In the genomic region with DNA sequence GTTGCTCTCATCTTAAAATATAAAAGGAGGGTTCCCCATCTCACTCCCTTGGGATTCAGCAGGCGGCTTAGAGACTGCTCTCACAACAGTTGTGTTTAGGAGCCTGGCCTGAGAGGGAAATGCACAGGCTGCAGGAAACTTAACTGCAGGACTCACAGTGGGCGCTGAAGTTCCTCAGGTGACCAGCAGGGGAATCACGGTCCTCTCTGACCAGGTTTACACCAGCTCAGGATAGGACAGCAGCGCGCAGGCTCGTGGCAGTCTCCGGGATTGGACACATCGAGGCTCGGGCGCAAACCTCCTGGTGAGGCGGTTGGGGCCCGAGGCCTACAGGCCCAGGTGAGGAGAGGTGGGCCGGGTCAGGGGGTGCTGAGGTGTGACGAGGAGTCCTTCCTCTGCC, we compare ENCODE assay signal across 11 mouse cellular contexts. TPM values are rescaled to one million over a fixed set of nuclear protein-coding genes. Genes with fewer than 3 reads are reported as not detected.
A peak's percentile ranks its signal among the peaks of the same experiment; 100 is the strongest.
DNase-seq lines count a peak whose midpoint lies in the region; ATAC-seq lines count a peak whose summit lies in the region.
"Had no signal": no experiment of that assay in that cellular context is flagged by ENCODE, and none has a peak within 500 bp of the region (broad histone marks: within the 10 kb centered on the region; RNA-seq: fewer than 3 reads in every experiment).

A gene (plus strand): TSS at position 257 of the 400 bp plus-strand sequence.

- H3K36me3 ChIP-seq in hindbrain, embryonic 10.5 days = no peaks in the 10 kb centered on the region
- H3K36me3 ChIP-seq in hindbrain, embryonic 12.5 days = no peaks in the 10 kb centered on the region
- H3K36me3 ChIP-seq in kidney, embryonic 16.5 days (ENCODE audit: insufficient read depth, low read length) = no peaks in the 10 kb centered on the region
- H3K36me3 ChIP-seq: embryonic facial prominence, embryonic 15.5 days had no signal

- no peak for ATAC-seq in hindbrain, embryonic 12.5 days (ENCODE audit: low FRiP score)
- ATAC-seq in kidney, embryonic 16.5 days (ENCODE audit: low FRiP score, low TSS enrichment) = peak; percentile 39; the same call in 1 of the 2 replicates

- no peak within 1 kb of the TSS for H3K4me2 ChIP-seq in hindbrain, embryonic 12.5 days (replicated peaks)
- H3K4me2 ChIP-seq in kidney, embryonic 16.5 days (replicated peaks; ENCODE audit: low read depth, low read length) = no peak within 1 kb of the TSS
- H3K4me2 ChIP-seq: embryonic facial prominence, embryonic 15.5 days had no signal

- no peak within 1 kb of the TSS for H3K9ac ChIP-seq in hindbrain, embryonic 12.5 days
- H3K9ac ChIP-seq in kidney, embryonic 16.5 days (replicated peaks; ENCODE audit: low read length) = no peak within 1 kb of the TSS
- H3K9ac ChIP-seq: embryonic facial prominence, embryonic 15.5 days had no signal

- no peaks in the 10 kb centered on the region for H3K27me3 ChIP-seq in hindbrain, embryonic 10.5 days (ENCODE audit: insufficient read depth, poor library complexity, severe bottlenecking)
- H3K27me3 ChIP-seq in hindbrain, embryonic 12.5 days = no peaks in the 10 kb centered on the region
- H3K27me3 ChIP-seq in kidney, embryonic 16.5 days (ENCODE audit: insufficient read depth, low read length) = no peaks in the 10 kb centered on the region
- H3K27me3 ChIP-seq: embryonic facial prominence, embryonic 15.5 days; megakaryocyte, embryonic 14.5 days had no signal

- no peak within 1 kb of the TSS for H3K27ac ChIP-seq in hindbrain, embryonic 10.5 days
- no peak within 1 kb of the TSS for H3K27ac ChIP-seq in hindbrain, embryonic 12.5 days
- no peak within 1 kb of the TSS for H3K27ac ChIP-seq in kidney, embryonic 16.5 days (ENCODE audit: low read length)
- H3K27ac ChIP-seq: embryonic facial prominence, embryonic 15.5 days had no signal

- no peaks in the 10 kb centered on the region; the same call in 1 of the 2 replicates for H3K9me3 ChIP-seq in hindbrain, embryonic 10.5 days
- no peaks in the 10 kb centered on the region for H3K9me3 ChIP-seq in hindbrain, embryonic 12.5 days (replicated peaks)
- no peaks in the 10 kb centered on the region; the same call in 1 of the 2 replicates for H3K9me3 ChIP-seq in kidney, embryonic 16.5 days (ENCODE audit: low read length)
- H3K9me3 ChIP-seq: embryonic facial prominence, embryonic 15.5 days had no signal

- no peak within 1 kb of the TSS for H3K4me3 ChIP-seq in hindbrain, embryonic 10.5 days
- no peak within 1 kb of the TSS for H3K4me3 ChIP-seq in hindbrain, embryonic 12.5 days
- H3K4me3 ChIP-seq in kidney, embryonic 16.5 days (ENCODE audit: low read length) = no peak within 1 kb of the TSS
- H3K4me3 ChIP-seq: embryonic facial prominence, embryonic 15.5 days; megakaryocyte, embryonic 14.5 days had no signal

- 63% methylated on average over 14 of the region's 14 CpGs for WGBS in hindbrain, embryonic 10.5 days
- WGBS in hindbrain, embryonic 12.5 days = 64% methylated on average over 14 of the region's 14 CpGs
- WGBS in kidney, embryonic 16.5 days = 56% methylated on average over 14 of the region's 14 CpGs

- no peaks in the 10 kb centered on the region for H3K4me1 ChIP-seq in hindbrain, embryonic 10.5 days (replicated peaks)
- H3K4me1 ChIP-seq in hindbrain, embryonic 12.5 days = no peaks in the 10 kb centered on the region
- no peaks in the 10 kb centered on the region for H3K4me1 ChIP-seq in kidney, embryonic 16.5 days (ENCODE audit: insufficient read depth, low read length)
- H3K4me1 ChIP-seq: embryonic facial prominence, embryonic 15.5 days; megakaryocyte, embryonic 14.5 days had no signal

- DNase-seq in hindbrain, embryonic 10.5 days (ENCODE audit: low spot score) = peak; percentile 8
- peak; percentile 5 for DNase-seq in thymus, postnatal 14 days
- DNase-seq in thymus, postnatal 25 days = no peak
- no peak for DNase-seq in spleen, adult 12 weeks (ENCODE audit: low spot score)
- DNase-seq in right cerebral cortex, postnatal 10 days (ENCODE audit: low spot score in 2 of 2) = no peak
- DNase-seq in urinary bladder, postnatal 4 days (ENCODE audit: low spot score in 2 of 2) = no peak
- DNase-seq: layer of hippocampus, adult 9-11 months had no signal

RNA-seq across cellular contexts. Expression of the gene that starts here (rescaled TPM):
- 0.14 TPM in 1 of 2 replicates, not detected in the other for polyA plus RNA-seq in hindbrain, embryonic 10.5 days (2016; fragmentation: Nextera tagmentation; extraction: Ambion mirVana)
- polyA plus RNA-seq in hindbrain, embryonic 12.5 days (2016; fragmentation: Nextera tagmentation; extraction: Ambion mirVana) = 0.10 and 0.16 TPM in 2 replicates
- 0.12 TPM in 1 of 2 replicates, not detected in the other for polyA plus RNA-seq in kidney, embryonic 16.5 days (2015; fragmentation: Nextera tagmentation; extraction: Ambion mirVana)

Comparison
In these comparisons a context has a peak if more than half of its experiments do, and no peak if none do; other contexts are left out.
1. Peak in DNase-seq in hindbrain, embryonic 10.5 days; RNA of the gene not detected or under 1 TPM.
2. Peak in ATAC-seq in kidney, embryonic 16.5 days; RNA of the gene not detected or under 1 TPM.